Mouse (Mus musculus) frontal cortex, adult 2 months (tissue): Measurements from ENCODE around the gene Gm49405. TPM values are rescaled to one million over a fixed set of nuclear protein-coding genes. Genes with fewer than 3 reads are reported as not detected.
"Not testable (repeated sequence)": the region's sequence is repeated elsewhere in the genome, so short reads cannot be mapped to it uniquely, and the experiment has no call there.

ENCODE experiments used
- DNase-seq, 2 experiments: peaks; one replicate each; pipeline ENCODE4 v3.0.0; 2022; ENCODE audit warnings: low spot score in 1 of 2; ENCODE audit errors: extremely low spot score in 1 of 2
- polyA plus RNA-seq: library from polyadenylated mRNA; depleted of rRNA; stranded (reverse); fragments of >200 nt; gene quantifications from 2 replicates; pipeline ENCODE4 v1.2.3, GENCODE M21; 2012

Gene Gm49405
- polyA plus RNA-seq, 1 experiment = 6.3 TPM

GRCm38 (mm10) chr19:4011086-4011485, 10.7 kb downstream of the Gm49405 start:
- no peak for DNase-seq

- peak; percentile 99 for DNase-seq
Observed at GRCm38 (mm10) chr19:4012432-4013022, 12.1 kb downstream of the Gm49405 start, which contains the start of gene Ndufv1. Gene Ndufv1 (minus strand): TSS chr19:4012806.

- DNase-seq = no peak
Observed at GRCm38 (mm10) chr19:4013066-4013465, 12.6 kb downstream of the Gm49405 start.

- no peak for DNase-seq
Observed at GRCm38 (mm10) chr19:4014802-4015201, 14.4 kb downstream of the Gm49405 start.

GRCm38 (mm10) chr19:4015635-4016034, 15.2 kb downstream of the Gm49405 start:
- no peak for DNase-seq

GRCm38 (mm10) chr19:4017921-4018587, 17.6 kb downstream of the Gm49405 start:
- DNase-seq = no peak

GRCm38 (mm10) chr19:4018743-4019583, 18.5 kb downstream of the Gm49405 start:
- peak; percentile 56 to 90 for DNase-seq

GRCm38 (mm10) chr19:4023185-4023584, 22.8 kb downstream of the Gm49405 start:
- no peak for DNase-seq

- DNase-seq = no peak
Observed at GRCm38 (mm10) chr19:4027576-4027975, 27.1 kb downstream of the Gm49405 start.

- no peak for DNase-seq
Observed at GRCm38 (mm10) chr19:4032668-4033067, 32.2 kb downstream of the Gm49405 start.

GRCm38 (mm10) chr19:4033298-4033697, 32.9 kb downstream of the Gm49405 start:
- no peak for DNase-seq

- no peak for DNase-seq
Observed at GRCm38 (mm10) chr19:4033742-4034141, 33.3 kb downstream of the Gm49405 start.

- no peak for DNase-seq
Observed at GRCm38 (mm10) chr19:4036327-4037045, 36.1 kb downstream of the Gm49405 start.

GRCm38 (mm10) chr19:4037154-4037787, 36.8 kb downstream of the Gm49405 start:
- DNase-seq = not testable (repeated sequence)

GRCm38 (mm10) chr19:4037788-4038232, 37.4 kb downstream of the Gm49405 start, which contains the start of gene Gstp1:
Gene Gstp1 (minus strand): TSS chr19:4037985.
- peak; percentile 72 to 92 for DNase-seq

GRCm38 (mm10) chr19:4040941-4041340, 40.5 kb downstream of the Gm49405 start:
- DNase-seq = not testable (repeated sequence)

GRCm38 (mm10) chr19:4041500-4041899, 41.1 kb downstream of the Gm49405 start:
- not testable (repeated sequence) for DNase-seq

GRCm38 (mm10) chr19:4042124-4042523, 41.7 kb downstream of the Gm49405 start:
- no peak for DNase-seq

- DNase-seq = not testable (repeated sequence)
Observed at GRCm38 (mm10) chr19:4044109-4044508, 43.7 kb downstream of the Gm49405 start.
